Mouse (Mus musculus) midbrain, embryonic 15.5 days (tissue): ENCODE results near the gene Grb10. TPM values are rescaled to one million over a fixed set of nuclear protein-coding genes. Genes with fewer than 3 reads are reported as not detected.

ENCODE experiments used
- ATAC-seq: fragments of 200-750 bp; cut with Nextera tagmentation; replicated peaks from 2 replicates; pipeline ENCODE4 v1.8.0; 2017; ENCODE audit warnings: moderate TSS enrichment
- H3K27ac ChIP-seq: fragments of 300-500 bp; sonication (generic); 2 replicates; pipeline ENCODE4 v1.5.1; 2015; ENCODE audit warnings: mild to moderate bottlenecking, inconsistent platforms
- H3K27me3 ChIP-seq: fragments of 300-500 bp; sonication (generic); replicated peaks from 2 replicates; pipeline ENCODE4 v1.6.1; 2015; ENCODE audit warnings: inconsistent platforms
- H3K36me3 ChIP-seq: fragments of 300-500 bp; sonication (generic); replicated peaks from 2 replicates; pipeline ENCODE4 v1.6.1; 2015; ENCODE audit warnings: inconsistent platforms
- H3K4me1 ChIP-seq: fragments of 300-500 bp; sonication (generic); 2 replicates; pipeline ENCODE4 v1.6.1; 2015; ENCODE audit warnings: inconsistent platforms
- H3K4me2 ChIP-seq: fragments of 300-500 bp; sonication (generic); 2 replicates; pipeline ENCODE4 v1.6.1; 2015; ENCODE audit warnings: inconsistent platforms, mild to moderate bottlenecking, moderate library complexity
- H3K4me3 ChIP-seq: fragments of 300-500 bp; sonication (generic); 2 replicates; pipeline ENCODE4 v1.5.1; 2015; ENCODE audit warnings: mild to moderate bottlenecking, inconsistent platforms
- H3K9ac ChIP-seq: fragments of 300-500 bp; sonication (generic); 2 replicates; pipeline ENCODE4 v1.6.1; 2015; ENCODE audit warnings: mild to moderate bottlenecking, inconsistent platforms
- H3K9me3 ChIP-seq: fragments of 300-500 bp; sonication (generic); 2 replicates; pipeline ENCODE4 v1.6.1; 2016; ENCODE audit warnings: inconsistent platforms
- WGBS: fragments of 180-500 bp; shearing (Covaris S2); methylation state at CpG from one replicate; pipeline ENCODE4 v1.1.7; 2015; ENCODE audit warnings: mixed read lengths; 5-methylcytosine and 5-hydroxymethylcytosine counted together
- polyA plus RNA-seq: library from polyadenylated mRNA; unstranded; fragments of >200 nt; fragmentation: Nextera tagmentation; extraction: Ambion mirVana; gene quantifications from 2 replicates; pipeline ENCODE4 v1.2.1, GENCODE M21; 2015

Grb10 gene
- polyA plus RNA-seq, 1 experiment from 2014 or later, result 92.5 TPM

GRCm38 (mm10) chr11:11987233-11987632 lies 51.2 kb downstream of the Grb10 start:
- Histone ChIP-seq H3K9ac (no peak overlapping the region), H3K9me3 (no peaks in the 10 kb centered on the region), H3K4me2 (no peak overlapping the region), H3K27me3 (no peaks in the 10 kb centered on the region), H3K4me3 (no peak overlapping the region), H3K27ac (no peak overlapping the region), H3K4me1 (no peaks in the 10 kb centered on the region), H3K36me3 (no peaks in the 10 kb centered on the region)
- WGBS, result 85% methylated on average over 3 of the region's 3 CpGs
- ATAC-seq, result no peak

GRCm38 (mm10) chr11:11978611-11979197 lies 59.8 kb downstream of the Grb10 start:
- 81% methylated on average over 5 of the region's 5 CpGs for WGBS
- no peaks in the 10 kb centered on the region for H3K27me3 ChIP-seq
- no peak overlapping the region for H3K4me3 ChIP-seq
- no peak for ATAC-seq
- no peak overlapping the region for H3K9ac ChIP-seq
- H3K9me3 ChIP-seq, result no peaks in the 10 kb centered on the region
- H3K4me2 ChIP-seq, result no peak overlapping the region
- H3K27ac ChIP-seq, result no peak overlapping the region
- H3K36me3 ChIP-seq, result no peaks in the 10 kb centered on the region
- no peaks in the 10 kb centered on the region for H3K4me1 ChIP-seq

GRCm38 (mm10) chr11:11974591-11975255 lies 63.8 kb downstream of the Grb10 start:
- 41% methylated on average over 10 of the region's 10 CpGs for WGBS
- H3K9ac ChIP-seq, result no peak overlapping the region
- H3K36me3 ChIP-seq, result no peaks in the 10 kb centered on the region
- H3K27me3 ChIP-seq, result no peaks in the 10 kb centered on the region
- no peak overlapping the region for H3K4me3 ChIP-seq
- peak overlapping the region; percentile 27; the same call in 1 of the 2 replicates for H3K4me2 ChIP-seq
- peak; percentile 81 for ATAC-seq
- no peaks in the 10 kb centered on the region for H3K9me3 ChIP-seq
- no peaks in the 10 kb centered on the region for H3K4me1 ChIP-seq
- no peak overlapping the region for H3K27ac ChIP-seq

- H3K4me2 ChIP-seq, result no peak overlapping the region
- H3K27ac ChIP-seq, result no peak overlapping the region
- H3K9me3 ChIP-seq, result no peaks in the 10 kb centered on the region
- no peaks in the 10 kb centered on the region for H3K27me3 ChIP-seq
- ATAC-seq, result peak; percentile 90
- H3K9ac ChIP-seq, result no peak overlapping the region
- peaks cover 2% of the 10 kb centered on the region; the same call in 1 of the 2 replicates for H3K4me1 ChIP-seq
- 41% methylated on average over 8 of the region's 8 CpGs for WGBS
- H3K4me3 ChIP-seq, result no peak overlapping the region
- H3K36me3 ChIP-seq, result no peaks in the 10 kb centered on the region
These were observed 65.0 kb downstream of the Grb10 start for GRCm38 (mm10) chr11:11973366-11974014.

GRCm38 (mm10) chr11:11972401-11973110 lies 65.9 kb downstream of the Grb10 start:
- 84% methylated on average over 6 of the region's 6 CpGs for WGBS
- no peaks in the 10 kb centered on the region for H3K27me3 ChIP-seq
- no peak overlapping the region for H3K4me2 ChIP-seq
- H3K4me1 ChIP-seq, result peaks cover 4% of the 10 kb centered on the region; the same call in 1 of the 2 replicates
- ATAC-seq, result peak; percentile 37; the same call in 1 of the 2 replicates
- H3K36me3 ChIP-seq, result no peaks in the 10 kb centered on the region
- H3K4me3 ChIP-seq, result no peak overlapping the region
- H3K27ac ChIP-seq, result no peak overlapping the region
- H3K9ac ChIP-seq, result no peak overlapping the region
- H3K9me3 ChIP-seq, result no peaks in the 10 kb centered on the region

GRCm38 (mm10) chr11:11970246-11970645 lies 68.2 kb downstream of the Grb10 start:
- 95% methylated on average over 11 of the region's 11 CpGs for WGBS

GRCm38 (mm10) chr11:11968830-11969229 lies 69.7 kb downstream of the Grb10 start:
- Histone ChIP-seq H3K27me3 (no peaks in the 10 kb centered on the region), H3K27ac (0 out of 2 replicates have a peak overlapping the region, but pooled peaks have one; percentile 26), H3K36me3 (no peaks in the 10 kb centered on the region), H3K4me1 (peaks cover 4% of the 10 kb centered on the region; the same call in 1 of the 2 replicates), H3K4me2 (no peak overlapping the region), H3K9me3 (no peaks in the 10 kb centered on the region), H3K4me3 (no peak overlapping the region), H3K9ac (no peak overlapping the region)
- no peak for ATAC-seq
- WGBS, result 31% methylated on average over 6 of the region's 6 CpGs

More at GRCm38 (mm10) chr11:11970246-11970645, 68.2 kb downstream of the Grb10 start:
- H3K9me3 ChIP-seq, result no peaks in the 10 kb centered on the region
- H3K4me2 ChIP-seq, result no peak overlapping the region
- no peak overlapping the region for H3K9ac ChIP-seq
- H3K4me1 ChIP-seq, result peaks cover 4% of the 10 kb centered on the region; the same call in 1 of the 2 replicates
- ATAC-seq, result no peak
- H3K27ac ChIP-seq, result no peak overlapping the region
- H3K36me3 ChIP-seq, result no peaks in the 10 kb centered on the region
- H3K27me3 ChIP-seq, result no peaks in the 10 kb centered on the region
- no peak overlapping the region for H3K4me3 ChIP-seq

GRCm38 (mm10) chr11:11967519-11967918 lies 71.0 kb downstream of the Grb10 start:
- no peak overlapping the region for H3K27ac ChIP-seq
- ATAC-seq, result no peak
- H3K27me3 ChIP-seq, result no peaks in the 10 kb centered on the region
- no peaks in the 10 kb centered on the region for H3K9me3 ChIP-seq
- WGBS, result 90% methylated on average over 8 of the region's 8 CpGs
- no peak overlapping the region for H3K9ac ChIP-seq
- no peak overlapping the region for H3K4me2 ChIP-seq
- no peaks in the 10 kb centered on the region for H3K36me3 ChIP-seq
- peaks cover 5% of the 10 kb centered on the region; the same call in 1 of the 2 replicates for H3K4me1 ChIP-seq
- no peak overlapping the region for H3K4me3 ChIP-seq

- Histone ChIP-seq H3K9me3 (no peaks in the 10 kb centered on the region), H3K27ac (no peak overlapping the region), H3K36me3 (no peaks in the 10 kb centered on the region), H3K4me2 (no peak overlapping the region), H3K27me3 (no peaks in the 10 kb centered on the region), H3K9ac (no peak overlapping the region), H3K4me1 (peaks cover 11% of the 10 kb centered on the region), H3K4me3 (no peak overlapping the region)
- 89% methylated on average over 3 of the region's 3 CpGs for WGBS
- ATAC-seq, result no peak
These were observed 72.3 kb downstream of the Grb10 start for GRCm38 (mm10) chr11:11966220-11966619.

GRCm38 (mm10) chr11:11965501-11966125 lies 72.9 kb downstream of the Grb10 start:
- Histone ChIP-seq H3K4me3 (no peak overlapping the region), H3K4me2 (no peak overlapping the region), H3K9ac (no peak overlapping the region), H3K4me1 (peaks cover 16% of the 10 kb centered on the region), H3K36me3 (no peaks in the 10 kb centered on the region), H3K27ac (no peak overlapping the region), H3K27me3 (no peaks in the 10 kb centered on the region), H3K9me3 (no peaks in the 10 kb centered on the region)
- ATAC-seq, result no peak
- WGBS, result 86% methylated on average over 12 of the region's 12 CpGs

GRCm38 (mm10) chr11:11964729-11965128 lies 73.8 kb downstream of the Grb10 start:
- Histone ChIP-seq H3K4me2 (no peak overlapping the region), H3K36me3 (no peaks in the 10 kb centered on the region), H3K9ac (no peak overlapping the region), H3K9me3 (no peaks in the 10 kb centered on the region), H3K27ac (no peak overlapping the region), H3K4me3 (no peak overlapping the region), H3K4me1 (peaks cover 18% of the 10 kb centered on the region), H3K27me3 (no peaks in the 10 kb centered on the region)
- 94% methylated on average over 2 of the region's 2 CpGs for WGBS
- ATAC-seq, result no peak

GRCm38 (mm10) chr11:11963587-11963986 lies 74.9 kb downstream of the Grb10 start:
- ATAC-seq, result no peak
- H3K4me1 ChIP-seq, result peaks cover 17% of the 10 kb centered on the region
- no peak overlapping the region for H3K9ac ChIP-seq
- H3K4me3 ChIP-seq, result no peak overlapping the region
- no peak overlapping the region for H3K27ac ChIP-seq
- no peaks in the 10 kb centered on the region for H3K27me3 ChIP-seq
- no peaks in the 10 kb centered on the region for H3K9me3 ChIP-seq
- WGBS, result 59% methylated on average over 3 of the region's 3 CpGs
- H3K36me3 ChIP-seq, result no peaks in the 10 kb centered on the region
- no peak overlapping the region for H3K4me2 ChIP-seq
